Mouse (Mus musculus): ENCODE results near the gene Lamc1. TPM values are rescaled to one million over a fixed set of nuclear protein-coding genes. Genes with fewer than 3 reads are reported as not detected.

Lamc1 gene
- total and polyA plus RNA-seq, 2 experiments from 2014 or later, result 62.8 to 186 TPM

- Histone ChIP-seq H3K4me3 (ENCODE audit: low read depth, low read length) (peak overlapping the region; percentile 89), H3K27ac (ENCODE audit: low read depth) (peak overlapping the region; percentile 98), H3K4me1 (ENCODE audit: control insufficient read depth, insufficient read depth) (peaks cover 45% of the 10 kb centered on the region), H3K36me3 (replicated peaks; ENCODE audit: control insufficient read depth, insufficient read depth, low read length) (no peaks in the 10 kb centered on the region; the same call in 1 of the 2 replicates), H3K9me3 (replicated peaks; ENCODE audit: control insufficient read depth, low read length) (no peaks in the 10 kb centered on the region), H3K27me3 (ENCODE audit: control insufficient read depth, insufficient read depth, low read length) (no peaks in the 10 kb centered on the region), H3K9ac (replicated peaks; ENCODE audit: low read depth, low read length) (peak overlapping the region; percentile 98), H3K4me2 (ENCODE audit: low read depth, low read length) (peak overlapping the region; percentile 87)
- ATAC-seq (ENCODE audit: insufficient read depth, low read depth), result no peak
- DNase-seq (ENCODE audit: low spot score), result no peak
- TF ChIP-seq CTCF (IDR thresholded peaks at IDR 0.05; ENCODE audit: low read depth) (no peak), EP300 (IDR thresholded peaks at IDR 0.05; ENCODE audit: low read depth) (no peak)
- under 1% methylated on average over 4 of the region's 4 CpGs for WGBS
Observed at GRCm38 (mm10) chr1:153331206-153331605, 1.4 kb downstream of the Lamc1 start.

GRCm38 (mm10) chr1:153329306-153329705 lies 3.3 kb downstream of the Lamc1 start:
- H3K4me1 ChIP-seq (ENCODE audit: control insufficient read depth, insufficient read depth), result peaks cover 55% of the 10 kb centered on the region
- H3K27ac ChIP-seq (ENCODE audit: low read depth), result no peak overlapping the region
- H3K9me3 ChIP-seq (replicated peaks; ENCODE audit: control insufficient read depth, low read length), result no peaks in the 10 kb centered on the region
- H3K4me3 ChIP-seq (ENCODE audit: low read depth, low read length), result peak overlapping the region; percentile 6; the same call in 1 of the 2 replicates
- TF ChIP-seq EP300 (IDR thresholded peaks at IDR 0.05; ENCODE audit: low read depth), result no peak
- no peak for TF ChIP-seq CTCF (IDR thresholded peaks at IDR 0.05; ENCODE audit: low read depth)
- no peak overlapping the region; the same call in 1 of the 2 replicates for H3K9ac ChIP-seq (replicated peaks; ENCODE audit: low read depth, low read length)
- 76% methylated on average over 6 of the region's 6 CpGs for WGBS
- H3K4me2 ChIP-seq (ENCODE audit: low read depth, low read length), result peak overlapping the region; percentile 87
- no peak for DNase-seq (ENCODE audit: low spot score)
- H3K27me3 ChIP-seq (ENCODE audit: control insufficient read depth, insufficient read depth, low read length), result no peaks in the 10 kb centered on the region
- ATAC-seq (ENCODE audit: insufficient read depth, low read depth), result no peak
- no peaks in the 10 kb centered on the region; the same call in 1 of the 2 replicates for H3K36me3 ChIP-seq (replicated peaks; ENCODE audit: control insufficient read depth, insufficient read depth, low read length)

- no peak for ATAC-seq (ENCODE audit: insufficient read depth, low read depth)
- H3K36me3 ChIP-seq (replicated peaks; ENCODE audit: control insufficient read depth, insufficient read depth, low read length), result no peaks in the 10 kb centered on the region; the same call in 1 of the 2 replicates
- H3K4me2 ChIP-seq (ENCODE audit: low read depth, low read length), result no peak overlapping the region
- TF ChIP-seq CTCF (IDR thresholded peaks at IDR 0.05; ENCODE audit: low read depth), result no peak
- TF ChIP-seq EP300 (IDR thresholded peaks at IDR 0.05; ENCODE audit: low read depth), result no peak
- H3K4me3 ChIP-seq (ENCODE audit: low read depth, low read length), result no peak overlapping the region
- H3K27me3 ChIP-seq (ENCODE audit: control insufficient read depth, insufficient read depth, low read length), result no peaks in the 10 kb centered on the region
- H3K9me3 ChIP-seq (replicated peaks; ENCODE audit: control insufficient read depth, low read length), result no peaks in the 10 kb centered on the region
- DNase-seq (ENCODE audit: low spot score), result no peak
- peaks cover 62% of the 10 kb centered on the region for H3K4me1 ChIP-seq (ENCODE audit: control insufficient read depth, insufficient read depth)
- WGBS, result 89% methylated on average over 4 of the region's 4 CpGs
- H3K27ac ChIP-seq (ENCODE audit: low read depth), result no peak overlapping the region
- H3K9ac ChIP-seq (replicated peaks; ENCODE audit: low read depth, low read length), result no peak overlapping the region
Observed at GRCm38 (mm10) chr1:153327063-153327462, 5.5 kb downstream of the Lamc1 start.

GRCm38 (mm10) chr1:153326226-153326625 lies 6.4 kb downstream of the Lamc1 start:
- H3K9ac ChIP-seq (replicated peaks; ENCODE audit: low read depth, low read length), result no peak overlapping the region
- WGBS, result 47% methylated on average over 7 of the region's 7 CpGs
- H3K36me3 ChIP-seq (replicated peaks; ENCODE audit: control insufficient read depth, insufficient read depth, low read length), result no peaks in the 10 kb centered on the region; the same call in 1 of the 2 replicates
- peak overlapping the region; percentile 11 for H3K27ac ChIP-seq (ENCODE audit: low read depth)
- no peak for DNase-seq (ENCODE audit: low spot score)
- H3K4me3 ChIP-seq (ENCODE audit: low read depth, low read length), result no peak overlapping the region
- H3K4me2 ChIP-seq (ENCODE audit: low read depth, low read length), result no peak overlapping the region
- ATAC-seq (ENCODE audit: insufficient read depth, low read depth), result no peak
- no peak for TF ChIP-seq EP300 (IDR thresholded peaks at IDR 0.05; ENCODE audit: low read depth)
- no peak for TF ChIP-seq CTCF (IDR thresholded peaks at IDR 0.05; ENCODE audit: low read depth)
- H3K9me3 ChIP-seq (replicated peaks; ENCODE audit: control insufficient read depth, low read length), result no peaks in the 10 kb centered on the region
- H3K4me1 ChIP-seq (ENCODE audit: control insufficient read depth, insufficient read depth), result peaks cover 71% of the 10 kb centered on the region
- H3K27me3 ChIP-seq (ENCODE audit: control insufficient read depth, insufficient read depth, low read length), result no peaks in the 10 kb centered on the region

- H3K27ac ChIP-seq (ENCODE audit: low read depth), result peak overlapping the region; percentile 76
- H3K27me3 ChIP-seq (ENCODE audit: control insufficient read depth, insufficient read depth, low read length), result no peaks in the 10 kb centered on the region
- ATAC-seq (ENCODE audit: insufficient read depth, low read depth), result no peak
- peaks cover 77% of the 10 kb centered on the region for H3K4me1 ChIP-seq (ENCODE audit: control insufficient read depth, insufficient read depth)
- peak overlapping the region; percentile 38 for H3K4me2 ChIP-seq (ENCODE audit: low read depth, low read length)
- H3K9me3 ChIP-seq (replicated peaks; ENCODE audit: control insufficient read depth, low read length), result no peaks in the 10 kb centered on the region
- no peaks in the 10 kb centered on the region; the same call in 1 of the 2 replicates for H3K36me3 ChIP-seq (replicated peaks; ENCODE audit: control insufficient read depth, insufficient read depth, low read length)
- 0 out of 2 replicates have a peak overlapping the region, but pooled peaks have one; percentile 17 for H3K9ac ChIP-seq (replicated peaks; ENCODE audit: low read depth, low read length)
- no peak for TF ChIP-seq CTCF (IDR thresholded peaks at IDR 0.05; ENCODE audit: low read depth)
- no peak for TF ChIP-seq EP300 (IDR thresholded peaks at IDR 0.05; ENCODE audit: low read depth)
- H3K4me3 ChIP-seq (ENCODE audit: low read depth, low read length), result peak overlapping the region; percentile 11; the same call in 1 of the 2 replicates
- no peak for DNase-seq (ENCODE audit: low spot score)
- WGBS, result 36% methylated on average over 12 of the region's 12 CpGs
Observed at GRCm38 (mm10) chr1:153321404-153321803, 11.2 kb downstream of the Lamc1 start.
